30 mouse cellular contexts compared by ENCODE assay signal in the genomic region with DNA sequence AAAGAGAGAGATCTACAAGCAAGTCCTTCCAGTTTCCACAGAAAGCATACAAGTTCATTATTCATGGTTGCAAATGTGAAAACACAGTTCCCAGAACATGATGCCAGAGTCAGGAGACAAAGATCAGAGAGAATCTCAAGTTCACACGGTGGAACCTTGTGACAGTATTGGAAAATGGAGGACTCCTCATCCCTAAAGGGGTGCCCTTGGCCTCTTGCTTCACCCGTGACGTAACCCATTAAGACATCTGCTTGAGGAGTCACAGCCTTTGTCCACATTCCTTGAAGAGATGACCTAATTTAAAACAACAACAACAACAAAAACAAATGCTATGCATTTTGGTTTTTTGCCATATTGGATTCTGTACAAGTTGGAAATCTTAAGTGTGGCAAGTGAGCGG. TPM values are rescaled to one million over a fixed set of nuclear protein-coding genes. Genes with fewer than 3 reads are reported as not detected.
"Had no signal": no experiment of that assay in that cellular context is flagged by ENCODE, and none has a peak within 500 bp of the region (broad histone marks: within the 10 kb centered on the region; RNA-seq: fewer than 3 reads in every experiment).

No protein-coding gene starts in this region.

- H3K4me3 ChIP-seq: layer of hippocampus, adult 2 months; limb, embryonic 10.5 days; limb, embryonic 13.5 days; liver, embryonic 12.5 days; liver, embryonic 15.5 days; lung, embryonic 15.5 days; stomach, embryonic 15.5 days had no signal

- H3K4me1 ChIP-seq: limb, embryonic 10.5 days; liver, embryonic 12.5 days; liver, embryonic 15.5 days; lung, embryonic 15.5 days; stomach, embryonic 15.5 days had no signal

- H3K36me3 ChIP-seq: limb, embryonic 10.5 days; limb, embryonic 13.5 days; liver, embryonic 12.5 days; liver, embryonic 15.5 days; lung, embryonic 15.5 days; stomach, embryonic 15.5 days had no signal

- H3K9me3 ChIP-seq: limb, embryonic 10.5 days; limb, embryonic 13.5 days; liver, embryonic 12.5 days; liver, embryonic 15.5 days; lung, embryonic 15.5 days; stomach, embryonic 15.5 days had no signal

- H3K27ac ChIP-seq: kidney, postnatal 0 days; layer of hippocampus, adult 2 months; limb, embryonic 10.5 days; limb, embryonic 13.5 days; liver, embryonic 12.5 days; liver, embryonic 15.5 days; lung, embryonic 15.5 days; stomach, embryonic 15.5 days had no signal

- H3K27me3 ChIP-seq: limb, embryonic 13.5 days; liver, embryonic 12.5 days; liver, embryonic 15.5 days; lung, embryonic 15.5 days; stomach, embryonic 15.5 days had no signal

- DNase-seq: kidney, adult 2 months; kidney, postnatal 25 days; layer of hippocampus, adult 9-11 months; liver; lung, postnatal 14 days; midbrain, embryonic 14.5 days; right cerebral cortex, postnatal 25 days; spleen, adult 18-20 months; thymus, postnatal 25 days had no signal

RNA-seq across cellular contexts. Expression of a gene that starts 29.8 kb away (rescaled TPM):
- total RNA-seq: layer of hippocampus, adult 2 months; layer of hippocampus, postnatal 25 days; left cerebral cortex, adult 18-20 months; left cerebral cortex, postnatal 25 days; megakaryocyte progenitor cell, adult 5-6 weeks; megakaryocyte-erythroid progenitor cell, adult 5-6 weeks; midbrain, postnatal 0 days had no signal
- polyA plus RNA-seq: kidney, adult 2 months; kidney, embryonic 14.5 days; limb, embryonic 10.5 days; midbrain, embryonic 11.5 days; midbrain, embryonic 14.5 days; midbrain, postnatal 0 days; neural tube, embryonic 11.5 days; neural tube, embryonic 14.5 days had no signal

RNA-seq across cellular contexts. Expression of a gene that starts 54.1 kb away (rescaled TPM):
- total RNA-seq: layer of hippocampus, adult 2 months; layer of hippocampus, postnatal 25 days; left cerebral cortex, adult 18-20 months; left cerebral cortex, postnatal 25 days; megakaryocyte progenitor cell, adult 5-6 weeks; megakaryocyte-erythroid progenitor cell, adult 5-6 weeks; midbrain, postnatal 0 days had no signal
- polyA plus RNA-seq: kidney, adult 2 months; kidney, embryonic 14.5 days; kidney, postnatal 0 days; large intestine, adult 2 months; limb, embryonic 10.5 days; limb, embryonic 13.5 days; liver, embryonic 12.5 days; liver, embryonic 15.5 days; lung, embryonic 15.5 days; midbrain, embryonic 11.5 days; midbrain, embryonic 14.5 days; midbrain, postnatal 0 days; neural tube, embryonic 11.5 days; neural tube, embryonic 14.5 days; stomach, embryonic 15.5 days; thymus, postnatal 0 days; urinary bladder, adult 2 months had no signal
